Mouse (Mus musculus) kidney, embryonic 16.5 days (tissue): ENCODE data around the gene Zfp493. TPM values are rescaled to one million over a fixed set of nuclear protein-coding genes. Genes with fewer than 3 reads are reported as not detected.

Experiments used
- polyA plus RNA-seq: library from polyadenylated mRNA; unstranded; fragments of >200 nt; fragmentation: Nextera tagmentation; extraction: Ambion mirVana; gene quantifications from 2 replicates; pipeline ENCODE4 v1.2.1, GENCODE M21; 2015

The Zfp493 gene
- polyA plus RNA-seq, 1 experiment from 2014 or later = 2.6 TPM

Other genes with a start within 250 kb of the Zfp493 start
- 13.5 and 16.0 TPM in 2 replicates for gene Zfp748, start 225.9 kb upstream of the Zfp493 start, polyA plus RNA-seq
- gene Zfp729b, start 170.0 kb upstream of the Zfp493 start, polyA plus RNA-seq = 4.3 and 4.7 TPM in 2 replicates
- gene Gm49345, start 141.9 kb upstream of the Zfp493 start, polyA plus RNA-seq = not detected in 2 replicates
- 3.1 TPM in 2 replicates for gene Zfp729a, start 141.9 kb upstream of the Zfp493 start, polyA plus RNA-seq
- 11.0 and 13.4 TPM in 2 replicates for gene Zfp738, start 92.6 kb upstream of the Zfp493 start, polyA plus RNA-seq
- gene Zfp65, start 50.5 kb upstream of the Zfp493 start, polyA plus RNA-seq = 7.1 and 7.3 TPM in 2 replicates
- gene Zfp85, start 24.5 kb upstream of the Zfp493 start, polyA plus RNA-seq = 6.3 and 6.4 TPM in 2 replicates
- 8.7 and 9.4 TPM in 2 replicates for gene Zfp273, start 34.0 kb downstream of the Zfp493 start, polyA plus RNA-seq
- 2.1 and 3.6 TPM in 2 replicates for gene Gm10037, start 51.4 kb downstream of the Zfp493 start, polyA plus RNA-seq
- gene BC048507, start 83.6 kb downstream of the Zfp493 start, polyA plus RNA-seq = not detected in 2 replicates